Comparison of ENCODE assay signal across 8 mouse cellular contexts in genomic region chr4:141998282-141998821, GRCm38 (mm10). TPM values are rescaled to one million over a fixed set of nuclear protein-coding genes. Genes with fewer than 3 reads are reported as not detected.
DNase-seq lines count a peak whose midpoint lies in the region; ATAC-seq and TF ChIP-seq lines count a peak whose summit lies in the region.

No protein-coding gene starts in this region.

- intact Hi-C loops in left cerebral cortex, adult 2 months (cut with DNase I), result no loop called here

- TF ChIP-seq EP300 in lung, postnatal 0 days (IDR thresholded peaks at IDR 0.05), result no peak

- TF ChIP-seq CTCF in left cerebral cortex, adult 2 months (IDR thresholded peaks at IDR 0.05), result no peak
- TF ChIP-seq CTCF in lung, postnatal 0 days (IDR thresholded peaks at IDR 0.05), result no peak

- no peak for DNase-seq in left cerebral cortex, adult 2 months (ENCODE audit: extremely low spot score in 1 of 2, low spot score in 2 of 2)
- no peak for DNase-seq in left cerebral cortex, adult 9 months (ENCODE audit: low spot score in 2 of 2)
- peak; percentile 65 for DNase-seq in embryo, embryonic 10.5 days (ENCODE audit: low spot score)
- DNase-seq in mesoderm, embryonic 11.5 days (ENCODE audit: low read depth, low spot score), result peak; percentile 45
- DNase-seq in adrenal gland, postnatal 4 days (ENCODE audit: low spot score in 2 of 2), result no peak
- DNase-seq in lung, postnatal 0 days (ENCODE audit: low spot score), result no peak
- no peak for DNase-seq in layer of hippocampus, adult 11-12 months (ENCODE audit: low spot score)

- 0 out of 2 replicates have a peak overlapping the region, but pooled peaks have one; percentile 7 for H3K4me3 ChIP-seq in left cerebral cortex, adult 2 months
- peak overlapping the region; percentile 34 for H3K4me3 ChIP-seq in hindbrain, embryonic 16.5 days (ENCODE audit: low read length)
- H3K4me3 ChIP-seq in lung, postnatal 0 days (ENCODE audit: low read depth, low read length), result no peak overlapping the region

- peak overlapping the region; percentile 24 for H3K9ac ChIP-seq in hindbrain, embryonic 16.5 days (ENCODE audit: low read depth, low read length)
- H3K9ac ChIP-seq in lung, postnatal 0 days (replicated peaks; ENCODE audit: low read depth), result no peak overlapping the region

- H3K27me3 ChIP-seq in hindbrain, embryonic 16.5 days (replicated peaks; ENCODE audit: control insufficient read depth, insufficient read depth, low read length), result no peaks in the 10 kb centered on the region
- no peaks in the 10 kb centered on the region for H3K27me3 ChIP-seq in lung, postnatal 0 days (replicated peaks; ENCODE audit: insufficient read depth, low read length)

- no peaks in the 10 kb centered on the region for H3K36me3 ChIP-seq in hindbrain, embryonic 16.5 days (ENCODE audit: control insufficient read depth, insufficient read depth, low read length)
- no peaks in the 10 kb centered on the region for H3K36me3 ChIP-seq in lung, postnatal 0 days (ENCODE audit: insufficient read depth, low read length)

- WGBS in hindbrain, embryonic 16.5 days, result 22% methylated on average over 11 of the region's 11 CpGs
- WGBS in lung, postnatal 0 days, result 33% methylated on average over 11 of the region's 11 CpGs

- H3K4me2 ChIP-seq in hindbrain, embryonic 16.5 days (ENCODE audit: low read length), result peak overlapping the region; percentile 53
- H3K4me2 ChIP-seq in lung, postnatal 0 days (replicated peaks; ENCODE audit: low read depth, low read length), result no peak overlapping the region

- peak; percentile 92 for ATAC-seq in hindbrain, embryonic 16.5 days
- no peak for ATAC-seq in lung, postnatal 0 days

- H3K27ac ChIP-seq in left cerebral cortex, adult 2 months, result no peak overlapping the region
- no peak overlapping the region for H3K27ac ChIP-seq in hindbrain, embryonic 16.5 days (ENCODE audit: low read depth, low read length)
- H3K27ac ChIP-seq in lung, postnatal 0 days (ENCODE audit: low read length), result no peak overlapping the region

- H3K9me3 ChIP-seq in hindbrain, embryonic 16.5 days (ENCODE audit: control insufficient read depth, low read length), result no peaks in the 10 kb centered on the region
- no peaks in the 10 kb centered on the region for H3K9me3 ChIP-seq in lung, postnatal 0 days (ENCODE audit: low read length)

- 0 out of 2 replicates have a peak, but pooled peaks cover 3% of the 10 kb centered on the region for H3K4me1 ChIP-seq in hindbrain, embryonic 16.5 days (ENCODE audit: control insufficient read depth, insufficient read depth, low read depth, low read length)
- no peaks in the 10 kb centered on the region for H3K4me1 ChIP-seq in lung, postnatal 0 days (ENCODE audit: insufficient read depth, low read depth, low read length)

RNA-seq across cellular contexts. Expression of gene Fhad1, which starts 16.5 kb away (rescaled TPM):
- total RNA-seq in left cerebral cortex, adult 2 months (2021), result 1 to 10 TPM; 9.0 to 9.2 TPM
- polyA plus RNA-seq in hindbrain, embryonic 16.5 days (2015; fragmentation: Nextera tagmentation; extraction: Ambion mirVana), result 6.3 and 6.5 TPM in 2 replicates
- 1 to 10 TPM; 1.4 to 2.0 TPM for total RNA-seq in adrenal gland, postnatal 4 days (2021)
- polyA plus RNA-seq in lung, postnatal 0 days (2015; fragmentation: Nextera tagmentation; extraction: Ambion mirVana), result 6.5 and 8.3 TPM in 2 replicates

Comparison
In these comparisons a context has a peak if more than half of its experiments do, and no peak if none do; other contexts are left out.
1. DNase-seq: peak in embryo, embryonic 10.5 days (single experiment) and mesoderm, embryonic 11.5 days (single experiment); none in left cerebral cortex, adult 2 months (0 of 2), left cerebral cortex, adult 9 months (0 of 2), adrenal gland, postnatal 4 days (0 of 2), lung, postnatal 0 days (single experiment) and layer of hippocampus, adult 11-12 months (single experiment).